Mouse (Mus musculus) lung, postnatal 0 days (tissue): ENCODE results near the gene Ddb2.

Source experiments
- CTCF ChIP-seq: IDR thresholded peaks from 2 replicates; pipeline ENCODE4 v1.5.1; 2016; ENCODE audit warnings: antibody characterized with exemption, mild to moderate bottlenecking
- EP300 ChIP-seq: IDR thresholded peaks from 2 replicates; pipeline ENCODE4 v1.6.1; 2016; ENCODE audit warnings: antibody characterized with exemption, mild to moderate bottlenecking, control low read depth

GRCm38 (mm10) chr2:91248366-91248765, 11.6 kb upstream of the Ddb2 start:
- TF ChIP-seq CTCF (no peak), EP300 (no peak)
